Mouse (Mus musculus) heart, adult 2 months (tissue): Measurements from ENCODE around the gene Ddit4. TPM values are rescaled to one million over a fixed set of nuclear protein-coding genes. Genes with fewer than 3 reads are reported as not detected.
A peak's percentile ranks its signal among the peaks of the same experiment; 100 is the strongest.

Experiments used
- DNase-seq, 2 experiments: peaks; one replicate each; pipeline ENCODE4 v3.0.0; 2021
- H3K27ac ChIP-seq: fragments of 200-600 bp; 2 replicates; pipeline ENCODE4 v1.8.1; 2022
- H3K27me3 ChIP-seq: fragments of 200-500 bp; 2 replicates; pipeline ENCODE4 v1.6.1; 2012; ENCODE audit warnings: mild to moderate bottlenecking, low read length, inconsistent platforms, mixed read lengths; ENCODE audit not compliant: control insufficient read depth, insufficient read depth
- H3K36me3 ChIP-seq: fragments of 200-500 bp; 2 replicates; pipeline ENCODE4 v1.6.1; 2012; ENCODE audit warnings: low read length, inconsistent platforms; ENCODE audit not compliant: control insufficient read depth, insufficient read depth
- H3K4me1 ChIP-seq: fragments of 200-500 bp; 2 replicates; pipeline ENCODE4 v1.6.1; 2011; ENCODE audit warnings: low read length; ENCODE audit not compliant: control insufficient read depth, insufficient read depth
- H3K4me3 ChIP-seq: fragments of 200-600 bp; 2 replicates; pipeline ENCODE4 v1.8.1; 2022
- H3K79me2 ChIP-seq: fragments of 200-500 bp; replicated peaks from 2 replicates; pipeline ENCODE4 v1.6.1; 2012; ENCODE audit warnings: mild to moderate bottlenecking, inconsistent platforms, low read length, moderate library complexity, mixed read lengths; ENCODE audit not compliant: control insufficient read depth, insufficient read depth
- H3K9ac ChIP-seq: fragments of 200-500 bp; 2 replicates; pipeline ENCODE4 v1.6.1; 2012; ENCODE audit warnings: low read depth, mild to moderate bottlenecking, control low read depth, inconsistent platforms, low read length, mixed read lengths
- CTCF ChIP-seq: fragments of 200-600 bp; IDR thresholded peaks from 2 replicates; pipeline ENCODE4 v1.8.1; 2022; ENCODE audit warnings: antibody characterized with exemption, mild to moderate bottlenecking, moderate library complexity
- EP300 ChIP-seq: fragments of 200-500 bp; IDR thresholded peaks from 2 replicates; pipeline ENCODE4 v1.6.1; 2011; ENCODE audit warnings: low read depth, low read length, control low read depth; ENCODE audit not compliant: insufficient read depth
- POLR2A ChIP-seq: fragments of 200-500 bp; IDR thresholded peaks from 2 replicates; pipeline ENCODE4 v1.6.1; 2011; ENCODE audit warnings: mild to moderate bottlenecking, low read depth, low read length, control low read depth; ENCODE audit not compliant: insufficient read depth
- WGBS: fragments of 180-500 bp; shearing (Covaris S2); methylation state at CpG from one replicate; pipeline ENCODE4 v1.1.7; 2018; 5-methylcytosine and 5-hydroxymethylcytosine counted together
- intact Hi-C: fragments of 180-260 bp; cut with DNase I; formaldehyde crosslinking; loops from one replicate; pipeline ENCODE4 v1.15.1; 2025
- polyA plus RNA-seq: library from polyadenylated mRNA; depleted of rRNA; stranded (reverse); fragments of >200 nt; gene quantifications from 2 replicates; pipeline ENCODE4 v1.2.3, GENCODE M21; 2012
- total RNA-seq, 2 experiments: library from RNA; stranded (reverse); gene quantifications; 2 replicates each; pipeline ENCODE4 v1.2.3; 2021

Gene Ddit4
- total and polyA plus RNA-seq, 3 experiments = 55.5 to 219 (median 70.7) TPM

DNA sequence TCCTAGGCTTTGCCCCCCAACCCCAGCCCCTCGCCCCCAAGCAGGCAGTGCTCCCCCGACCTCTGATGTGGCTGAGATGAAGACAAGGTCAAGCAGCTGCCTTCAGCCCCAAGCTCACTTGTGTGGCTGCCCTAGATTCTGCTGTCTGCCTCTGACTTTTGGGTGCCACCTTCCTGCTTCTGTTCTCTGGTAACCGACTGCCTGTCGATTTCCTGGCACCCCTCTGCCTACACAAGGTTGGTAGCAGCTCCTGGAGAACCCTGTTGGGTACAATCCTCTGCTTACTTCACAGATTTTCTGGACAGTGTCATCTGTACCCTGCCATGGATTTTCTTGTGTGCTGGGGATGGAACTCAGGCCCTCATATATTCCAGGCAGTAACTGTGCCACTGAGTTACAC, 29.7 kb upstream of the Ddit4 start:
- Histone ChIP-seq H3K4me1 (peaks cover 47% of the 10 kb centered on the region), H3K4me3 (no peak overlapping the region), H3K36me3 (peaks cover 9% of the 10 kb centered on the region), H3K79me2 (no peaks in the 10 kb centered on the region), H3K27ac (peak overlapping the region; percentile 91), H3K9ac (0 out of 2 replicates have a peak overlapping the region, but pooled peaks have one; percentile 8), H3K27me3 (no peaks in the 10 kb centered on the region)
- TF ChIP-seq POLR2A (no peak), EP300 (no peak), CTCF (no peak)
- intact Hi-C loops = no loop called here
- peak in 1 of 2 experiments; percentile 49 for DNase-seq
- WGBS = 43% methylated on average over 4 of the region's 4 CpGs

DNA sequence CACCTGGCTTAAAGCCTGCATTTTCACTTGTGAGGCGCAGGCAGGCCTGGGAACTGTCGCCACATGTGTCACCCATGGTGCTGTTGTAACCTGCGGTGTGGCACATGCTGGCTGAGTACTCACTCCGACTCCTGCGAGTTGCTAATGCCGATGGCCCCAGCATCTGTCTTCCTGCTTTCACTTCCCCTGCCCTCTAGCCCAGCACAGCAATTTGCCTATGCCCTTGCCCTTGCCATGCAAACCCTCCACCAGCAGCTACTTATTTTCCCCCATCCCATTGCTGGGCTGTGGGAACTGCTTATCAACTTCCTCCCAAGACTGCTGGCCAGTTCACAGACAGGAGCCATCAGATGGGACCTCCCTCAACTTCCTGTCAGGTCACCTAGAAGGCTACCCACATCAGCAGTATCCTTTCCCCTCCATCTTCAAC, 29.2 kb upstream of the Ddit4 start:
- peak; percentile 67 to 78 for DNase-seq
- Histone ChIP-seq H3K4me3 (no peak overlapping the region), H3K27ac (peak overlapping the region; percentile 91), H3K4me1 (peaks cover 47% of the 10 kb centered on the region), H3K9ac (peak overlapping the region; percentile 2), H3K79me2 (no peaks in the 10 kb centered on the region), H3K36me3 (peaks cover 9% of the 10 kb centered on the region), H3K27me3 (no peaks in the 10 kb centered on the region)
- TF ChIP-seq EP300 (peak; percentile 70), CTCF (no peak), POLR2A (peak; percentile 51; the same call in 1 of the 2 replicates)
- intact Hi-C loops = no loop called here
- WGBS = 57% methylated on average over 6 of the region's 6 CpGs

DNA sequence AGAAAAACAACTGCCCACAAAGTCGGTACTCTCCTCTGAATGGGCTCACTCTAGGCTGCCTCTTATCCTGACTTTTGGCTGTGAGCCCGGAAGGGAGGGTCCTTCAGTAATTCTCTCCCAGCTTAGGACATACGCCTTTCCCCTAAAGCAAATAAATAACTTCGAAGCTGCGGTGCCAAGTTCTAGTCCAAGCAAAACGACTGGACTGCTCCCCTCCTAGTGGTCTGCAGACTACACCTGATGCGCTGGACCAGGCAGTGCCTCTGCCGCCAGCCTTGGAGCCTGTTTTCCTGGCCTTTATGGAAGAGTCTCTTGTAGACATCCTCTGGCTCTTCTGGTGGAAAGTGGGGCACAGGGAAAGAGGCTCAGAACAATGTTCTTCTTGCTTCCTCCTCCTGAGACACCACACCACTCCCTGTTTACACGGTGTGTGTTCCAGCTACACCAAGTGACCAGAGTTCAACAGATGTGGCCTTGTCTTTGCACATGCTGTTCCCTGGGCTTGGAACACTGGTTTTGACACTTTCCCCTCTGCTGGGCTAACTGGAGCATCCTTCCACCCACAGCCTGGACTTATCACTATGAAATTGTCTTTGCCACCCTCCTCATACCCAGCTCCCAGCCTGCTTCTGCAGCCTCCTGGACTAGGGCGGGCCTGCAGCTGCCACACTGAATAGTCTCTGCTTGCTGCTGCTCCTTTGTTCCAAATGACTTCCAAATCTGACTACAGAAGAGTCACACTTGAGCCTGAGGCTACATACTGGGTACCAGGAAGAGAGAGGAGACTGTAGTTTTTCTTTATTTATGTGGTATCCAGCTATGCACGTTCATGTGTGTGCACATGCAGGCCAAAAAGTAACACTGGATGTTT, 27.5 kb upstream of the Ddit4 start:
- peak; percentile 85 to 88 for DNase-seq
- 15% methylated on average over 11 of the region's 11 CpGs for WGBS
- peak overlapping the region; percentile 91 for H3K27ac ChIP-seq
- intact Hi-C loops = loop anchor here (1.0 kb wide), 1 partner anchor 9 kb away; no protein-coding TSS in a partner anchor
- H3K79me2 ChIP-seq = no peaks in the 10 kb centered on the region
- H3K4me1 ChIP-seq = peaks cover 58% of the 10 kb centered on the region
- H3K9ac ChIP-seq = peak overlapping the region; percentile 9; the same call in 1 of the 2 replicates
- peaks cover 9% of the 10 kb centered on the region for H3K36me3 ChIP-seq
- TF ChIP-seq CTCF = no peak
- TF ChIP-seq EP300 = peak; percentile 100
- peak; percentile 43; the same call in 1 of the 2 replicates for TF ChIP-seq POLR2A
- H3K4me3 ChIP-seq = no peak overlapping the region
- H3K27me3 ChIP-seq = no peaks in the 10 kb centered on the region

DNA sequence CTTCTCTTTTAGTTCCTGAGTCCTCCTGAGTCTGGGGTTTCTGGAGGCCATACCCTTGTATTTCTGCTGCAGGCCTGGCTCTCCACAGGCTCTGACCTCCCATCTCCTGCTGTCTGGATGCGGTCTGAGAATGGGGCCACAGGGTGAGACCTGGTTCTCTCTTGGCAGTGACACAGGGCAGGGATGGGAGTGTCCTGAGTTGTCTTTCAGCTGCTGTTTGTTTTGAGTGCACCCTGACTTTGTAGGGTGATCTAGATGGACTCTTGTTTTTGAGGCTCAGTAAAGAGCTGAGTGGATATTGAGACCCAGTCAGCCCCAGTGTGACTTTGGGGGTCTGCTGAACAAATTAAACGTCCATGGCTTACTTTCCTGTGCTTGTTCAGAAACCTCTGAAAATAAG, 26.8 kb upstream of the Ddit4 start:
- 25% methylated on average over 2 of the region's 2 CpGs for whole genome bisulfite sequencing
- no peak for TF ChIP-seq EP300
- peaks cover 15% of the 10 kb centered on the region for H3K36me3 ChIP-seq
- peak overlapping the region; percentile 56 for H3K9ac ChIP-seq
- no peaks in the 10 kb centered on the region for H3K79me2 ChIP-seq
- DNase-seq = peak; percentile 56 to 65
- peak overlapping the region; percentile 91 for H3K27ac ChIP-seq
- intact Hi-C loops = no loop called here
- no peak overlapping the region for H3K4me3 ChIP-seq
- H3K27me3 ChIP-seq = no peaks in the 10 kb centered on the region
- H3K4me1 ChIP-seq = peaks cover 63% of the 10 kb centered on the region

DNA sequence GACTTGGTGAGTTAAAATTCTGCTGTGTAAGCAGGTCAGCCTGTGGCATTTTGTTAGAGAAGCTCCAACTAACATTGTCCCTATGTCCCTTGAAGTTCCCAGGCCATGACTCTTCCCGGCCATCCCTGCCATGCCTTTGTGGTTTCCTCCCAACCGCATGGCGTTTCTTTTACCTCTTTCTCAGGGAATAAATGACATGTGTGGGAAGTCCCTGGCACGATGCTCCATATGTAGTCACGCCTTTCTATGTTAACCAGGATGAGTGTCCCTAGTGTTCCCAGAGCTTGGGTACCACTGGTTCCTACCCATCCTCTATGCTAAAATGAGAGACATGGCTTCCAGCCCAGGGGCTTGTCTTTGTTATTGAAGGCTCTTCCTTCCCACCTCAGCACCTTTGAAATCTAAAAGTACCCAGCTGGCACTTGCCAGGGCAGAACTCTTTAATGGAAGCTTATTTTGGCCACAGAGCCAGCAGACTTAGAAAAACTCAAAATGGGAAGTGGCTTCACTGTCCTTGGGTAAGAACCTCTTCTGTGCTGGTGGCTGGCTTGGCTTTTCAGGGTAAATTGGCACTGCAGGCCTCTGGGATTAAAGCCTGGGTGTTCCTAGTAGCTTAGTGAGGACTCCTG, 26.2 kb upstream of the Ddit4 start:
- no peaks in the 10 kb centered on the region for H3K79me2 ChIP-seq
- peak in 1 of 2 experiments; percentile 53 for DNase-seq
- peaks cover 68% of the 10 kb centered on the region for H3K4me1 ChIP-seq
- H3K27ac ChIP-seq = peak overlapping the region; percentile 91
- H3K9ac ChIP-seq = peak overlapping the region; percentile 56
- H3K27me3 ChIP-seq = no peaks in the 10 kb centered on the region
- H3K4me3 ChIP-seq = no peak overlapping the region
- 60% methylated on average over 5 of the region's 5 CpGs for WGBS
- intact Hi-C loops = no loop called here
- peaks cover 20% of the 10 kb centered on the region for H3K36me3 ChIP-seq
- no peak for TF ChIP-seq CTCF
- no peak for TF ChIP-seq EP300
- TF ChIP-seq POLR2A = no peak
